Mouse (Mus musculus): ENCODE measurements around the gene Upf1. TPM values are rescaled to one million over a fixed set of nuclear protein-coding genes. Genes with fewer than 3 reads are reported as not detected.
A peak's percentile ranks its signal among the peaks of the same experiment; 100 is the strongest.

Upf1 gene
- polyA plus RNA-seq, 1 experiment = 50.1 TPM

GRCm38 (mm10) chr8:70283136-70284077 lies 69.7 kb downstream of the Upf1 start:
- Histone ChIP-seq H3K9me3 (replicated peaks; ENCODE audit: control insufficient read depth, insufficient read depth, low read length, poor library complexity, severe bottlenecking) (peaks cover 6% of the 10 kb centered on the region; the same call in 1 of the 2 replicates), H3K36me3 (ENCODE audit: control insufficient read depth, insufficient read depth, low read length, poor library complexity, severe bottlenecking) (peaks cover 22% of the 10 kb centered on the region), H3K4me1 (ENCODE audit: control insufficient read depth, insufficient read depth, low read length) (peaks cover 2% of the 10 kb centered on the region), H3K4me3 (ENCODE audit: low read depth, low read length) (peak overlapping the region; percentile 68), H3K27me3 (ENCODE audit: control insufficient read depth, insufficient read depth, low read length, poor library complexity, severe bottlenecking) (no peaks in the 10 kb centered on the region), H3K27ac (ENCODE audit: insufficient read depth, low read length) (no peak overlapping the region), H3K9ac (ENCODE audit: low read depth, poor library complexity, severe bottlenecking) (peak overlapping the region; percentile 98)
- TF ChIP-seq POLR2A (IDR thresholded peaks at IDR 0.05; ENCODE audit: insufficient read depth, low read length) = no peak
- no peak for TF ChIP-seq CTCF (IDR thresholded peaks at IDR 0.05; ENCODE audit: low read depth, low read length)
- TF ChIP-seq EP300 (IDR thresholded peaks at IDR 0.05; ENCODE audit: insufficient read depth, low read depth, low read length) = no peak

- Histone ChIP-seq H3K36me3 (ENCODE audit: control insufficient read depth, insufficient read depth, low read length, poor library complexity, severe bottlenecking) (peaks cover 22% of the 10 kb centered on the region), H3K9ac (ENCODE audit: low read depth, poor library complexity, severe bottlenecking) (peak within 1 kb of the TSS; percentile 98), H3K27ac (ENCODE audit: insufficient read depth, low read length) (peak within 1 kb of the TSS; percentile 29), H3K4me3 (ENCODE audit: low read depth, low read length) (peak within 1 kb of the TSS; percentile 68), H3K27me3 (ENCODE audit: control insufficient read depth, insufficient read depth, low read length, poor library complexity, severe bottlenecking) (no peaks in the 10 kb centered on the region), H3K4me1 (ENCODE audit: control insufficient read depth, insufficient read depth, low read length) (peaks cover 2% of the 10 kb centered on the region), H3K9me3 (replicated peaks; ENCODE audit: control insufficient read depth, insufficient read depth, low read length, poor library complexity, severe bottlenecking) (peaks cover 6% of the 10 kb centered on the region; the same call in 1 of the 2 replicates)
- peak; percentile 74 for TF ChIP-seq POLR2A (IDR thresholded peaks at IDR 0.05; ENCODE audit: insufficient read depth, low read length)
- TF ChIP-seq EP300 (IDR thresholded peaks at IDR 0.05; ENCODE audit: insufficient read depth, low read depth, low read length) = peak; percentile 33; the same call in 1 of the 2 replicates
- peak; percentile 62 for TF ChIP-seq CTCF (IDR thresholded peaks at IDR 0.05; ENCODE audit: low read depth, low read length)
These were observed 70.4 kb downstream of the Upf1 start, which contains the start of gene Homer3 for GRCm38 (mm10) chr8:70282603-70283135. Gene Homer3 (plus strand): TSS chr8:70282827.

Other genes starting within 250 kb of the Upf1 start
- 1.4 and 1.6 TPM in 2 replicates for gene Ncan, start 232.4 kb downstream of the Upf1 start, polyA plus RNA-seq (2011; ENCODE audit: insufficient read depth, insufficient read length, low read depth, missing spikeins)
- 38.0 and 42.7 TPM in 2 replicates for gene Nr2c2ap, start 221.9 kb downstream of the Upf1 start, polyA plus RNA-seq (2011; ENCODE audit: insufficient read depth, insufficient read length, low read depth, missing spikeins)
- 7.9 and 8.2 TPM in 2 replicates for gene Rfxank, start 214.1 kb downstream of the Upf1 start, polyA plus RNA-seq (2011; ENCODE audit: insufficient read depth, insufficient read length, low read depth, missing spikeins)
- gene Borcs8, start 213.8 kb downstream of the Upf1 start, polyA plus RNA-seq (2011; ENCODE audit: insufficient read depth, insufficient read length, low read depth, missing spikeins) = 24.1 and 28.3 TPM in 2 replicates
- gene Mef2b, start 213.6 kb downstream of the Upf1 start, polyA plus RNA-seq (2011; ENCODE audit: insufficient read depth, insufficient read length, low read depth, missing spikeins) = 4.4 and 5.8 TPM in 2 replicates
- 36.5 and 43.1 TPM in 2 replicates for gene Tmem161a, start 180.9 kb downstream of the Upf1 start, polyA plus RNA-seq (2011; ENCODE audit: insufficient read depth, insufficient read length, low read depth, missing spikeins)
- 7.8 and 9.3 TPM in 2 replicates for gene Slc25a42, start 141.0 kb downstream of the Upf1 start, polyA plus RNA-seq (2011; ENCODE audit: insufficient read depth, insufficient read length, low read depth, missing spikeins)
- gene Sugp2, start 119.1 kb downstream of the Upf1 start, polyA plus RNA-seq (2011; ENCODE audit: insufficient read depth, insufficient read length, low read depth, missing spikeins) = 46.0 and 47.2 TPM in 2 replicates
- 5.7 and 11.8 TPM in 2 replicates for gene Armc6, start 118.8 kb downstream of the Upf1 start, polyA plus RNA-seq (2011; ENCODE audit: insufficient read depth, insufficient read length, low read depth, missing spikeins)
- gene Homer3, start 70.5 kb downstream of the Upf1 start, polyA plus RNA-seq (2011; ENCODE audit: insufficient read depth, insufficient read length, low read depth, missing spikeins) = 37.9 and 40.0 TPM in 2 replicates
- gene Ddx49, start 50.8 kb downstream of the Upf1 start, polyA plus RNA-seq (2011; ENCODE audit: insufficient read depth, insufficient read length, low read depth, missing spikeins) = 45.3 and 50.5 TPM in 2 replicates
- 115 and 117 TPM in 2 replicates for gene Cope, start 50.8 kb downstream of the Upf1 start, polyA plus RNA-seq (2011; ENCODE audit: insufficient read depth, insufficient read length, low read depth, missing spikeins)
- 3.4 and 3.8 TPM in 2 replicates for gene Cers1, start 37.5 kb downstream of the Upf1 start, polyA plus RNA-seq (2011; ENCODE audit: insufficient read depth, insufficient read length, low read depth, missing spikeins)
- 1.0 TPM in 1 of 2 replicates, not detected in the other for gene Gdf1, start 23.5 kb downstream of the Upf1 start, polyA plus RNA-seq (2011; ENCODE audit: insufficient read depth, insufficient read length, low read depth, missing spikeins)
- 1.4 and 2.0 TPM in 2 replicates for gene Comp, start 20.3 kb upstream of the Upf1 start, polyA plus RNA-seq (2011; ENCODE audit: insufficient read depth, insufficient read length, low read depth, missing spikeins)
- gene Crtc1, start 86.3 kb upstream of the Upf1 start, polyA plus RNA-seq (2011; ENCODE audit: insufficient read depth, insufficient read length, low read depth, missing spikeins) = 7.7 and 9.6 TPM in 2 replicates
- 27.4 and 33.7 TPM in 2 replicates for gene Klhl26, start 123.7 kb upstream of the Upf1 start, polyA plus RNA-seq (2011; ENCODE audit: insufficient read depth, insufficient read length, low read depth, missing spikeins)
- gene Tmem59l, start 134.1 kb upstream of the Upf1 start, polyA plus RNA-seq (2011; ENCODE audit: insufficient read depth, insufficient read length, low read depth, missing spikeins) = 3.3 and 4.2 TPM in 2 replicates
- 6.1 and 7.5 TPM in 2 replicates for gene Crlf1, start 139.9 kb upstream of the Upf1 start, polyA plus RNA-seq (2011; ENCODE audit: insufficient read depth, insufficient read length, low read depth, missing spikeins)
- gene Rex1bd, start 153.5 kb upstream of the Upf1 start, polyA plus RNA-seq (2011; ENCODE audit: insufficient read depth, insufficient read length, low read depth, missing spikeins) = 40.0 and 43.7 TPM in 2 replicates
- gene Uba52, start 157.5 kb upstream of the Upf1 start, polyA plus RNA-seq (2011; ENCODE audit: insufficient read depth, insufficient read length, low read depth, missing spikeins) = 1,157 and 1,272 TPM in 2 replicates
- 80.5 and 87.3 TPM in 2 replicates for gene Fkbp8, start 174.4 kb upstream of the Upf1 start, polyA plus RNA-seq (2011; ENCODE audit: insufficient read depth, insufficient read length, low read depth, missing spikeins)
- 57.4 and 63.5 TPM in 2 replicates for gene Kxd1, start 174.7 kb upstream of the Upf1 start, polyA plus RNA-seq (2011; ENCODE audit: insufficient read depth, insufficient read length, low read depth, missing spikeins)
- gene Ell, start 186.2 kb upstream of the Upf1 start, polyA plus RNA-seq (2011; ENCODE audit: insufficient read depth, insufficient read length, low read depth, missing spikeins) = 12.4 and 13.2 TPM in 2 replicates
- gene Isyna1, start 241.1 kb upstream of the Upf1 start, polyA plus RNA-seq (2011; ENCODE audit: insufficient read depth, insufficient read length, low read depth, missing spikeins) = 61.5 and 72.3 TPM in 2 replicates

Data from ES-Bruce4 (cell line).